Mouse (Mus musculus) c-Kit-positive CD71-positive TER-119-positive erythroid progenitor cells, embryonic 14.5 days (primary cell): ENCODE results near the gene Snx33.
"Not testable (repeated sequence)": the region's sequence is repeated elsewhere in the genome, so short reads cannot be mapped to it uniquely, and the experiment has no call there.

ENCODE experiments used
- DNase-seq: peaks from one replicate; pipeline ENCODE4 v3.0.0-alpha.2; 2013; ENCODE audit warnings: low spot score

Snx33 gene

DNA sequence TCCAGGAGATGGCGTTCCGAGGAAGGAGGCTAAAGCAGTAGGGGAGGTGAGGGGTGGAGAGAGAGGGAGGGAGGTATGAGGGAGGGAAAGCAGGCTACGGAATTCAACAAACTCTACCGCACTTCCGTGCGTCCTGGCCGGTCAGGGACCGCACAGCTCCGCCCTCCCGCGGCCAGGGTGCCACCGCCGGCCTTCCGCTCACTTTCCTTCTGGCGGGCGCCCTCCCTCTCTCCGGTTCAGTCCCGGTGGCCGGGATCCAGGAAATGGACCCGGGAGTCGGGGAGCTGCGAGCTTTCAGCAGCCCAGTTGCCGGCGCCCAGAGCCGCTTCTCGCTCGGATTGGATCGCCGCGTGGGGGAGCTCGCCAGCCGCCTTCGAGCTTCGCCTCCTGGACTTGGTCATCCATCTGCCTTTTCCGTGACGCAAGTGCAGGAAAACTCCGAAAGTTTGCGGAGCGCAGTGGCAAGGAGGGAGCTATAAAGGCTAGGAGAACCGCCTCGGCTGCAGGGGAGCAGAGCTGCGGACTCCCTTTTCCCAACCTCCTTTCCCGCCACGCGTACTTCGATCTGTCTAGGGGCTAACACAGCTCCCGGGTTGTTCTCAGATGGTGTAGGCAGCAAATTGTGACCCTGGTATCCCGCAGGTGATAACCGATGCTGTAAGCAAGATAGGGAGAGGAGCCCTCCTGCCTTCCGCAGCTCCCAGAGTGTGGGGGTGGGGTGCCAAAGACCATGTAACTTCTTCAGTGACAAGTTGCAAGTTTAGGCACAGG, at the start of gene Snx33:
TSS of gene Snx33 (minus strand) at position 331 of the 771 bp plus-strand sequence.
- DNase-seq = peak; percentile 60

DNA sequence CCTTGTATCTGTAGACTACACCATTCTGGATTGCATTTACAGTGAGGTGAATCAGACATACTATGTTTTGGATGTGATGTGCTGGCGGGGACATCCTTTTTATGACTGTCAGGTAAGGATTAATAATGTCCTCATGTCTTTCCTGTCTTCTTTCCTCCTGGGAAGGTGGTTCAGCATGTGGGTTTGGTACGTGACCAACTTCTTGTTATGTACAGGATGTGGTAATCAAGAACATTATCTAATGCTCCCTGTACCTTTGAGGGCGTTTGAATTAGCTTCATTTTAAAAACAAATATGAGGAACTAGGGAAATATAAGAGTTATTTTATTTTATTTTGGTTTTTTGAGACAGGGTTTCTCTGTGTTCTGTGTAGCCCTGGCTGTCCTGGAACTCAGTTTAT, 47.0 kb upstream of the Snx33 start:
- DNase-seq = no peak

DNA sequence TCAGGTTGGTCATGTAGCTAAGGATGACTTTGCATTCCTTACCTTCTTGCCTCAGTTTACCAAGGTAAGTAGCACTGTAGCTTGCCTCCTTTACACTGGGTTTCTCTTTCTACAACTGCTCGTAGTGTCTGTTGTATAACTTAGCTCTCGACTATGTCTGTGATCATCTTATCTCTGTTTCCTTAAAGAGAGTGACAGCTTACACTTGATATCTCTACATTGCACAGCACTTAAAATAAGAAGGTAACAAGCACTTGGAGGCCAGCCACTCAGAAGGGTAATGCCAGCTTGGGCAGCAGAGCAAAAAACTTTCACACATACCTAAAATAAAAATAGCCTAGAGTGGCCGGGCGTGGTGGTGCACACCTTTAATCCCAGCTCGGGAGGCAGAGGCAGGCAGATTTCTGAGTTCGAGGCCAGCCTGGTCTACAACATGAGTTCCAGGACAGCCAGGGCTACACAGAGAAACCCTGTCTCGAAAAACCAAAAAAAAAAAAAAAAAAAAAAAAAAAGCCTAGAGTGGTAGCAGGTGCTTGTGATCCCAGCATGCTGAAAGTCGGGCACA, 45.9 kb upstream of the Snx33 start:
- DNase-seq = no peak

DNA sequence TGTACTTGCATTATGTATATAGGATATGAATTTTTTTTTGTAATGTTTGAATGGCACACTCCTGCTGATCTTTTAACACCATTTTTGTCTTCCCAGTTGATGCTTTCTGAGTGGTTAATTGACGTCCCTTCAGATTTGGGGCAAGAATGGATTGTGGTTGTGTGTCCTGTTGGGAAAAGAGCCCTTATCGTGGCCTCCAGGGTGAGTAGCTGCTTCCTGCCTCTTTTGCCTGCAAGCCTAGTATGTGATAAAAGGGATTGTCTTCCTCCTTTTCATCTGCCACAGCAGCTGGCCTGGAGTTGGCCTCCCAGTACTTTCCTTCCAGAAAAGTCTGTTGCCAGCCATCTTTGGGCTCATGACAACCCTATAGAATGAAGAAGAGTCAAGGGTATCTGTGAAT, 42.0 kb upstream of the Snx33 start:
- no peak for DNase-seq

DNA sequence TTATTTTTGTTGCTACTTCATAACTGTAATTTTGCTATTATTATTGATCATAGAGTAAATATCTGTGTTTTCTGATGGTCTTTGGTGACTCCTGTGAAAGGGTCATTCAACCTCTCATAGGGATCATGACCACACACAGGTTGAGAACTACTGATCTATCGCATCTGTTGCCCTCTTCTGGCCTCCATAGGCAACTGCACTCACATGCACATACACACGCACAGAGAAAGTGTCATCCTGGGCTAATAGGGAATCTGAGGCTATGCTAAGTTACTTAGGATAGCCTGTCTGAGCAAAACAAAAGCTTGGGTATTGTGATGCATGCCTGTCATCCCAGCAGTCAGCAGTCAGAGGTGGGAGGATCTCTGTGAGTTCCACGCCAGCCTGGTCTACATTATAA, 33.4 kb upstream of the Snx33 start:
- DNase-seq = no peak

DNA sequence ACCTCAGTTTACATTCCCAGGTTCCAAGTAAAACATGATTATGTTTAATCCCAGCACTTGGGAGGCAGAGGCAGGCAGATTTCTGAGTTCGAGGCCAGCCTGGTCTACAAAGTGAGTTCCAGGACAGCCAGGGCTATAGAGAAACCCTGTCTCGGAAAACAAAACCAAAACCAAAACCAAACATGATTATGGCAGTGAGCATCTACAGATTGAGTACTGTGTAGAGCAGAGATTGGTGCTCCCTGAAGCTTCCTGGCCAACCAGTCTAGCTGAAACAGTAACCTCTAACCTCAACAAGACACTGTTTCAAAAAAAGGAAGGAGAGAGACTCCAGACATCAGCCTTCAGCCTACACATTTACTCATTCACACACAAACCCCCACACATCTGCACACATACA, 30.5 kb upstream of the Snx33 start:
- DNase-seq = no peak

DNA sequence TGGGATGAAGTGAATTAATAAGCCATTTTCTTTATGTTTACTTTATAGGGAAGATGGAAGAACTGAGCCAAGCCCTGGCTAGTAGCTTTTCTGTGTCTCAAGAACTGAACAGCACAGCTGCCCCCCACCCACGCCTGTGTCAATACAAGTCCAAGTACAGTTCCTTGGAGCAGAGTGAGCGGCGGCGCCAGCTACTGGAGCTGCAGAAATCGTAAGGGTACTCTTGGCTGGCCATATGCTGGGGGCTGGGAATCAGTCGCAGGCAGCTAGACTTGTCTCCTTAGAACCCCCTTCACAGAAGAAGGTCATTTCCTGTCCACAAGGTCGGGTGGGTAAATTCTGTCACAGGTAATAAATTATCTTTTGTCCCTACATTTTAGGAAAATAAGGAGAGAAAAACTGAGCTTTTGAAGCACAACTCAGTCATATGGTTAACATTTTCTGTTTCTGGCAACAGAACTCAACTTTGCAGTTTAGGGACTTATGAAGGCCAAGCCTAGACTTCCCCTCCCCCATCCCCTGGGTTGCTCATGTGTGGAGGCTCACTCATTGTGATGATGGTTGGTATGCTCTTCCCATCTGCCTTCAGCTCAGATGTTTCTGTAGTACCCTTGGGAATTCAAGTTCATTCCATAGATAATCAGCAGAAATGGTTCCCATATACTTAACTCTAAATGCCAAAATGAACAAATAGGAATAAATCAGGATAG, 28.9 kb upstream of the Snx33 start:
- DNase-seq = no peak

DNA sequence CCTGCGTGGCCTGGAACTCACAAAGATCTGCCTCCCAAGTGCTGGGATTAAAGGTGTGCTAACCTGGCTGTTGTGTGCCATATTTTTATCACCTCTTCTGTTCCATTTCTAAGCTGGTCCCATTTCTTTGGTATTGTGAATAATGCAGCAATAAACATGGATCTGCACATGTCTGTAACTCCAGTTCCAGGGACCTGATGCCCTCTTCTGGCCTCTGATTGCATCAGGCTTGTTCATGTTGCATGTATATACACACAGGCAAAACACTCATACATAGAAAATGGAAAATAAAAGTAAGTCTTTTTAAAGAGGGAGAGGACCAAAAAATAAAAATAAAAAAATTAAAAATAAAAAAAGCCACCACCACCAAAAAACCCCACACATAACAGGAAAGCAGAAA, 25.4 kb upstream of the Snx33 start:
- no peak for DNase-seq

DNA sequence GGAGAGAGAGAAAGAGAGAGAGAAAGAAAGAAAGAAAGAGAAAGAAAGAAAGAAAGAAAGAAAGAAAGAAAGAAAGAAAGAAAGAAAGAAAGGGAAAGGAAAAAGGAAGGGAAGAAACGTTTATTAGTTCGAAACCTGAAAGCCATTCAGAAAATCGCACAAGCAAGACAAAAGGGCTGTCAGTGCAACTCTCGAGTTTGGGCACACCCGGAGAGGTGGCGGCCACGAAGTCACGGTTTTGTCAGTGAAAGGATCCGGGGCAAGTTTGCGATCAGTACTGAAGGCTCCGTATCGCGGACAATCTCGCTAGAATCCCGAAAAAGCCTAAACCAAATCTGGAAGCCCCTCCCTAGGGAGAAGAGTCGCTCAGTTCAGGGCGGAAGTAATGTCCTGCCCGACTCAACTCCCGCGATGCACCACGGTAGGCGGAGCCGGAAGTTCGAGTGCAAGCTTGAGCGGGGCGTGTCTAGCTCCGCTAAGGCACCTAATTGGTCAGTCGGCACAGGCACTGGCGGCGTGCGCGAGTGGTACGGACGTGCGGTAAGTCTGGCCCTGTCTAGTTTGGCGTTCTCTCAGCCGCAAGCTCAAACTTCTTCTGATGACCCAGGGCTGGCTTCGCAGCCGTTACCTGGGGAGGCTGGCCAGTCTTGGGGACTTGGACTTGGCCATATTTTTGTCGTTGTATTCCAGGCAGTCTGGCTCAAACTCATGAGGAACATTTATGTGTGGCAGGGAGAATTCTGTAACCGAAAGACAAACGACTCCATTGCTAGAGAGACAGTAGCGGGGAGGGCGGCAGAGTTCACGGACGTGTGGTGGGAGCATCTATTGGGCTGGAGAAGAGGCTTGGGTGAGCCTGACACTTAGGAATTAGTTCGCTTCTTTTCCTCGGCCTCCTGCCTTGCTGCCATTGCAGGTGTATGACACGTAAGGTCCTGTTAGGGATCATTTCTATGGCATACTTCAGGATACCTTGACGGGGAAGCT, 22.5 kb upstream of the Snx33 start, which contains the start of gene Snupn:
TSS of gene Snupn (plus strand) at position 465 of the 987 bp plus-strand sequence.
- peak; percentile 97 for DNase-seq

DNA sequence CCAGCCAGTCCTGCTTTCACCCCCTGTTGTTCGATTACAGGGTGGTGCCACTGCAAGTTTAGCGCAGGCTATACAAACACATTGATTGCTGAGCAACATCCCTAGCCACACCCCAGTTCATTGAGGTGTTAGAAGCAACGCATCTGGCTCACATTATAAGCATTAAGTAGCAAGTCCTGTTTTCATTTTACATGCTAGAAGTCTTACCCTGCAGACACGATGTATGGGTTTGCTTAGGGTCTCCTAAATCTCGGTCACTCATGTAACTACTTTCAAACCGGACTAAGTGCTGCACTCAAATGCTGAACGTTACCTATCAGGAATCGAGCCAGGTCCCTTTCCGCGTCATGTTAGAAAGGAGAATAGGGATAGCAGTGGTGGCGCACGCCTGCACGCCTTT, 21.6 kb upstream of the Snx33 start:
- DNase-seq = no peak

DNA sequence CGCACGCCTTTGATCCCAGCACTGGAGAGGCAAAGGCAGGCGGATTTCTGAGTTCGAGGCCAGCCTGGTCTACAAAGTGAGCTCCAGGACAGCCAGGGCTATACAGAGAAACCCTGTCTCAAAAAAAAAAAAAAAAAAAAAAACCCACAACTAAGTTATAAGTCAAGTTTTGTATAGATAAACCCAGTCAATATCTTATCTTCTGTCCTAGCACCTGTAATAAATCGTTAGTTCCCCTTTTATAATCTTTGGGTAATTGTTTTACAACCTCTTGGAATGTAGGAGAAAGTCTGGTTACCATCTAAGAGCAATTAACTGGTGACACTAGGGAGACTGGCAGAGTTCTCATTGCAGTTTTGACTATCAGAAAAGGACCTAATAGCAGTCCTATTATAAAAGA, 20.5 kb upstream of the Snx33 start:
- not testable (repeated sequence) for DNase-seq

DNA sequence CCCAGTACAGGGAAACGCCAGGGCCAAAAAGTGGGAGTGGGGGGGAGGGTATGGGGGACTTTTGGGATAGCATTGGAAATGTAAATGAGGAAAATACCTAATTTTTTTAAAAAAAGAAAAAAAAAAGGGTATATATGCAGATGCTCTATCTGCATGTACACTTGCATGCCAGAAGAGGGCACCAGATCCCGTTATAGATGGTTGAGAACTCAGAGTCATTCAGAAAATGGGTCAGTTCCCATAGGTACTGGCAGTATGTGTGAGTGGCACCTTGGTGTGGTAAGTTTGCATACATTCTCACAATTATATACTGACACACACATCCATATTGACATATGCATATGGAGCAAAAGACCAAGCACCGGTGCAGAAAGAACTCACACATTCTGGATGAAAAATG, 19.3 kb upstream of the Snx33 start:
- peak; percentile 49 for DNase-seq

DNA sequence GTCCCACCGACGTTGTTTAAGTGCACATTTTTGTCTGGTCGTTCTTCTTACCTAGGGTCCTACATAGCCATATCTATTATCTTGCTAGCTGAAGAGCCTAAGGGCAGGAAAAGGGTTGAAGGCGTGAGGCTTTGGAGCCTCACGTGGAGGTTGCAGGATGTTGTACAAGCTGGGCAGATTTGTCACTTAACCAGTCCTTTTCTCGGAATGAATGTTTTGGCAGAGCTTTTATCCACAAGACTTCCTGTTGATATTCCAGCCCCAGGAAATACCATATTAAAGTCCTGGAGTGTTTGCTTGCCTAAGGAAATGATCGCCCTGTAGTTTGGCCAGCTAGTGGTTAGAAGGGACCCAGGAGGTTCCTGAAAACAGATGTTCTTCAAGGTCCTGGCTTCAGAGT, 10.2 kb upstream of the Snx33 start:
- DNase-seq = peak; percentile 29

DNA sequence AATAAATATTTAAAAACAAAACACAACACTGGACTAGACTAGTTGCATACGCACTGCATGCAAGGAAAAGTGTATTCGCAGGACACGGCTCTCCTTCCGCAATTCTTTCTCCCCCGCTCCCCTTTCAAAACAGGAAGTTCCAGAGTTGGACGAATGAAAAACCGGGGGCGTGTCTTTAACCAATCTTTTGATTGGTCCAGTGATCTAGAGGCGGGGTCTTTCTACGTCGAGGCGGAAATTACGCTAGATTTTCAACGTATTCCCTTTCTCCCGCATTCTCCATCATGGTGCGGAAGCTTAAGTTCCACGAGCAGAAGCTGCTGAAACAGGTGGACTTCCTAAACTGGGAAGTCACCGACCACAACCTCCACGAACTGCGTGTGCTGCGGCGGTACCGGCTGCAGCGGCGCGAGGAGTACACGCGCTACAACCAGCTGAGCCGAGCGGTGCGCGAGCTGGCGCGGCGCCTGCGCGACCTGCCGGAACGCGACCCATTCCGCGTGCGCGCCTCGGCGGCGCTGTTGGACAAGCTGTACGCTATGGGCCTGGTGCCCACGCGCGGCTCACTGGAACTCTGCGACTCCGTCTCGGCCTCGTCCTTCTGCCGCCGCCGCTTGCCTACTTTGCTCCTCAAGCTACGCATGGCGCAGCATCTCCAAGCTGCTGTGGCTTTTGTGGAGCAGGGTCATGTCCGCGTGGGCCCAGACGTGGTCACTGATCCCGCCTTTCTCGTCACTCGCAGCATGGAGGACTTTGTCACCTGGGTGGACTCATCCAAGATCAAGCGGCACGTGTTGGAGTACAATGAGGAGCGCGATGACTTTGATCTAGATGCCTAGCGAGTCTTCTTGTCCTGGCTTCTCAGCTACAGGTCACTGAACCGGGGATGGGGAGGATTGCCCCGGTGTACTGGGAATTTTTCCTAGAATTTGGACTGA, 9.3 kb upstream of the Snx33 start, which contains the start of gene Imp3:
TSS of gene Imp3 (plus strand) at position 253 of the 938 bp plus-strand sequence.
- DNase-seq = peak; percentile 95

DNA sequence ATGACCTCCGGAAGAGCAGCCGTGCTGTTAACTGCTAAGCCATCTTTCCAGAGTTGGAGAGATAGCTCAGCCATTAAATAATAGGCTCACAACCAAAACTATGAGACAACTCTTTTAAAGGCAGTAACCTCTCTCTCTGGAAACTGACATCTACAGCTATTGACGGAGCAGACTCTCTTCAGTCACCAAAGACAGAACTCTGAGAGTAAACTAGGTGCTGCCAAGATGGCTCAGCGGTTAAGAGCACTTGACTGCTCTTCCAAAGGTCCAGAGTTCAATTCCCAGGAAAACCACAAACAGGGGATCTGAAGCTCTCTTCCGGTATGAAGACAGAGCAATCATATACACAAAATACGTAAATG, 8.7 kb upstream of the Snx33 start:
- DNase-seq = no peak

DNA sequence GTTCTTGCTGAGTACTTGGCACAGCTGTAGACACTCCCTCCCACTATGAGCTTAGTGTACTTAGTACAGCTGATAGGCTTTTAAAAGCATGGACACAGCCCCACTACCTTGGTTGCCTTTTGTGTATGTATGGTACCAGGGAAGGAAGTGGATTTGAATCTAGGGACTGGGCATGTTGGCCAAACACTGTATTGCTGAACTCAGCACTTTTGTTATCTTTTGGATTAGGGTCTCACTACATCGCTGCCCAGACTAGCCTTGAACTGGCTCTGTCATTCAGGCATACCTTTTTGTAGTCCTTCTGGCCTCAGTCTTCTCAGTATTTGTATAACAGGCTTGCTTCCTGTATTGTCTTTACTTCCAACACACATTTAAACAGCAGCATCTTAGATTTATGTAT, 2.4 kb upstream of the Snx33 start:
- no peak for DNase-seq

DNA sequence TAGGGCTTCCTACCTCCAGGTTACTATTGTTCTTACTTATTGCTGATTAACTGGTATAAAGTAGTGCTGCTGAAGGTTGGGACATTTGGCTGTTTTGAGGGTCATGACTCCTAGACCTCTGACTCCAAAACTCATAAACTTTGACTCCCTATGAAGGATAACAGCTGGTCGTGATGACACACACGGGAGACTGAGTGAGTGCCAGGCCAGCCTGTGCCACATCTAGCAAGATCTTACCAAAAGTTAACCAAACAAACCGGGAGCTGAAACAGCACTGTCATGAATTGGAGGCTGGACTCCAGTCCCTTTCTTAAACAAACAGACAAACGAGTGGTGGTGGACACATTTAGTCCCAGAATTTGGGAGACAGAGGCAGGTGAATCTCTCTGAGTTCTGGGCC, 1.3 kb upstream of the Snx33 start:
- DNase-seq = no peak

DNA sequence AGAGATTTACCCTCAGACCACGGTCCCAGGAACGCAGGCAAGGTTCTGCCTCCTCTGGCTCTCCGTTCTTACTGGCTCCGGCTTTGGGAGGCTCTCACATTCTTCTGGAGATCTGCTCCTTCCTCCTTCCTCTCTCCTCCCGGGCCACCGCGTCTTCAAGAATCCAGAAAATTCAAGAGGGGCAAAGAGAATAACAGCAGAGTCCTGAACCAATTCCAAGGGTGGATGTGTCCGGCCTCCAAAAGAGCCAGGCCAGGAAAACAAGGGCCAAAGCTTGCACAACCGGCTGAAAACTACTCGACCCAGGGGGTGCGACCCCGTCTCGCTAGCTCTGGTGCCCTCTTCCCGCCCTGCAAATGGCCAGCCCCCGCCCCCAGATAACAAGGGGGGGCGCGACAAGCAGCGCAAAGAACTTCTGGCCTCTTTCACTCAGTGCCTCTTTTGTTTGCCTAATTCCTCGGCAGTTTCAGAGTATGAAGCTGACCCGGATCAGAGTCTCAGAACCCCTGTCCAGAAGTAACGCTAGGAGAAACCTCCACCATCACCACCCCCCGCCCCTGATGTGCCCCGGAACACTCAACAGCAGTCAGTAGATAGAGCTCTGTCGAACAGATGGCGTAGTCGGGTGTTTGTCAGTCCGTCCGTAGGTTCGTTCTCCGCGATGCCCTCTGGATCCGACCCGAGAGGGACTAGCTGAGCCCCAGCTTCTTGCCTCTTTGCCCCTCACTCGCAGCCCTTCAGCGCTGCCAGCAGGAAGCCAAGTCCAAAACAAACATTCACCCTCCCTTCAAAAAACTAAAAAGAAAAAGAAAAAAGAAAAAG, 769 bp downstream of the Snx33 start:
- no peak for DNase-seq

DNA sequence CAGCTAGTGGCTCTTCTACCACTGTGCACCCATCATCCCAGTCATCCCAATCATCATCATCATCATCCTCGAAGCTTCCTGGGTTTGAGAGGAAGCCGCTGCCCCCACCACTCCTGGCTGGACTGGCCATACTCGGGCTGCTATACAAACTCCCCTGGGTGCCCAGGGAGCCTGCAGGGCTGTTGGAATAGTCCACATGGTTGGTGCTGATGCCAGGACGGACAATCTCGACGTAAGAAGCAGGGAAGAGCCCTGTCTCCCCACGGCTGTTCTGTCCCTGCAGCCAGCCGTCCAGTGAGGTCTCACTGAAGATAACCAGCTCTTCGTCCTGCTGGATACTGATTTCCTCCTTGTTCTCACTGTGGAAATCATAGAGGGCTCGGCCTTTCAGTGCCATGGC, 1.8 kb downstream of the Snx33 start:
- no peak for DNase-seq

DNA sequence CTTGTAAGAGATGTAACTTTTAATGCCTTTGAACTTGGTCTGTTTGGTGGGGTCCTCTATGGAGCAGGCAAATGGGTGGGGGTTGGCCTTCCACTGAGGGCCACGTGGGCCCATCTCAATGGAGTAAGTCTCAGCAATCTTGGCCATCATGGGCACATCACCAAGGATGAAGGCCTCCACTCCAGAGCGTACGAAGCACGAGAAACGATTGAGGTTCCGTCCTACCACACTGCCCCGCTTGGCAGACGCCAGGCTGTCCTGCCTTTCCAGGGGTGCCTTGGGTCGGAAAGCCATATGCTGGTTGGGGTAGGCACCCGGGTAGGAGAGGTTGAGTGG, 2.2 kb downstream of the Snx33 start:
- no peak for DNase-seq
